Mouse (Mus musculus) midbrain, postnatal 0 days (tissue): Measurements from ENCODE around the gene Metrnl. TPM values are rescaled to one million over a fixed set of nuclear protein-coding genes. Genes with fewer than 3 reads are reported as not detected.

Experiments used
- ATAC-seq: fragments of 200-750 bp; cut with Nextera tagmentation; 2 replicates; pipeline ENCODE4 v1.8.0; 2017; ENCODE audit warnings: moderate number of reproducible peaks, mild to moderate bottlenecking, moderate TSS enrichment, moderate library complexity; ENCODE audit not compliant: low FRiP score
- DNase-seq: peaks from one replicate; pipeline ENCODE4 v3.0.0-alpha.2; 2015; ENCODE audit warnings: low spot score
- H3K27ac ChIP-seq: fragments of 300-500 bp; sonication (generic); 2 replicates; pipeline ENCODE4 v1.5.1; 2014; ENCODE audit warnings: low read depth, mild to moderate bottlenecking, low read length, mixed read lengths
- H3K27me3 ChIP-seq: fragments of 300-500 bp; sonication (generic); 2 replicates; pipeline ENCODE4 v1.6.1; 2014; ENCODE audit warnings: low read length, control low read depth, mixed read lengths; ENCODE audit not compliant: insufficient read depth
- H3K36me3 ChIP-seq: fragments of 300-500 bp; sonication (generic); 2 replicates; pipeline ENCODE4 v1.6.1; 2014; ENCODE audit warnings: low read length, control low read depth, mixed read lengths; ENCODE audit not compliant: insufficient read depth
- H3K4me1 ChIP-seq: fragments of 300-500 bp; sonication (generic); 2 replicates; pipeline ENCODE4 v1.6.1; 2014; ENCODE audit warnings: mild to moderate bottlenecking, control low read depth, antibody characterized with exemption, low read length, mixed read lengths; ENCODE audit not compliant: insufficient read depth
- H3K4me2 ChIP-seq: fragments of 300-500 bp; sonication (generic); 2 replicates; pipeline ENCODE4 v1.6.1; 2014; ENCODE audit warnings: low read depth, mild to moderate bottlenecking, low read length, mixed read lengths; ENCODE audit not compliant: poor library complexity, severe bottlenecking
- H3K4me3 ChIP-seq: fragments of 300-500 bp; sonication (generic); 2 replicates; pipeline ENCODE4 v1.5.1; 2014; ENCODE audit warnings: low read depth, mild to moderate bottlenecking, low read length, moderate library complexity
- H3K9ac ChIP-seq: fragments of 300-500 bp; sonication (generic); replicated peaks from 2 replicates; pipeline ENCODE4 v1.6.1; 2014; ENCODE audit warnings: mild to moderate bottlenecking, low read length, moderate library complexity, mixed read lengths; ENCODE audit not compliant: poor library complexity, severe bottlenecking
- H3K9me3 ChIP-seq: fragments of 300-500 bp; sonication (generic); 2 replicates; pipeline ENCODE4 v1.6.1; 2016; ENCODE audit warnings: low read length, control low read depth
- CTCF ChIP-seq: IDR thresholded peaks from 2 replicates; pipeline ENCODE4 v1.5.1; 2016; ENCODE audit warnings: antibody characterized with exemption, mild to moderate bottlenecking
- WGBS: fragments of 180-500 bp; shearing (Covaris S2); extraction: QIAGEN DNeasy Blood & Tissue Kit; methylation state at CpG from one replicate; pipeline ENCODE4 v1.1.7; 2014; 5-methylcytosine and 5-hydroxymethylcytosine counted together
- polyA plus RNA-seq: library from polyadenylated mRNA; unstranded; fragments of >200 nt; fragmentation: Nextera tagmentation; extraction: Ambion mirVana; gene quantifications from 2 replicates; pipeline ENCODE4 v1.2.1, GENCODE M21; 2015
- total RNA-seq: library from RNA; depleted of rRNA; stranded (reverse); fragments of >200 nt; gene quantifications from 2 replicates; pipeline ENCODE4 v1.2.3, GENCODE M21; 2014

The Metrnl gene
- total and polyA plus RNA-seq, 2 experiments from 2014 or later = 12.5 to 15.8 TPM

DNA sequence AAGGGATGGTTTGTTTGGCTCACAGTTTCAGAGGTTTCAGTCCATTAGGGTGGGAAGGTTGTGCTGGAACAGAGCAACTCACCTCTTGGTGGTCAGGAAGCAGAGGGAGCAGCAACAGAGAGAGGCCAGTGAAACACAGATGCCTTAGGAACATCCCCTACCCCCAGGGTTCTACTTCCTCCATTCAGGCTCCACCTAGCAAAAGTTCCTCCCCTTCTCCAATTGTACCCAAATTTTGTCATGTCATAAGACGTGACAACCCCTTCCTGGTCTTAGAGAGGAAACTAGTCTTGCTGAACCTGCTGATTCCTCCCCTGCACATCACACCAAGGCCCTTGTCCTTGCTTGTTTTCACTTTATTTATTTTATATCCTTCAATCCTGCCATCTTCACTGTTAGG lies 32.8 kb downstream of the Metrnl start:
- Histone ChIP-seq H3K27me3 (no peaks in the 10 kb centered on the region), H3K36me3 (no peaks in the 10 kb centered on the region), H3K9ac (no peak overlapping the region), H3K4me2 (no peak overlapping the region), H3K4me3 (no peak overlapping the region), H3K27ac (no peak overlapping the region), H3K9me3 (no peaks in the 10 kb centered on the region), H3K4me1 (no peaks in the 10 kb centered on the region)
- DNase-seq (no peak), ATAC-seq (no peak)
- WGBS = 75% methylated on average over 1 of the region's 1 CpGs
- TF ChIP-seq CTCF = no peak

DNA sequence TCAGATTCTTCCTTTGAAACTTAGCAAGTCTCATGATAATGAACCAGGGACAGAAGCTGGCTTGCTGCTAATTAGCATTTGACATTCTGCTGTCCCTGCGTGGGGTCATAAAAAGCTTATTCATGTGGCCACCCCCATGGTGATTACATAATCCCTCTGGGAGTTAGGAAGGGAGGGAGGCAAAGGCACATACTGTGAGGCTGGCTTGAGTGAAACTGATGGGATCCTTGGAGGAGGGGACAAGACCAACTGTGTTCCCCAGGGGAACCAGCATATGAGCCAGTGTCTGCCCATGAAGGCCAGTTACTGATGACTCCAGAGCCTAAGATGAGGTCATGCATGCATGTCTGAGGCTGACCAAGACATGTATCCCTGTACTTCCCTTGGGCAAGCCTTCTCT lies 33.5 kb downstream of the Metrnl start:
- 11% methylated on average over 1 of the region's 1 CpGs for WGBS
- H3K9me3 ChIP-seq = no peaks in the 10 kb centered on the region
- TF ChIP-seq CTCF = no peak
- no peaks in the 10 kb centered on the region for H3K36me3 ChIP-seq
- no peak overlapping the region for H3K4me2 ChIP-seq
- no peaks in the 10 kb centered on the region for H3K4me1 ChIP-seq
- DNase-seq (no peak), ATAC-seq (no peak)
- H3K27ac ChIP-seq = no peak overlapping the region
- no peak overlapping the region for H3K4me3 ChIP-seq
- no peak overlapping the region for H3K9ac ChIP-seq
- H3K27me3 ChIP-seq = no peaks in the 10 kb centered on the region

DNA sequence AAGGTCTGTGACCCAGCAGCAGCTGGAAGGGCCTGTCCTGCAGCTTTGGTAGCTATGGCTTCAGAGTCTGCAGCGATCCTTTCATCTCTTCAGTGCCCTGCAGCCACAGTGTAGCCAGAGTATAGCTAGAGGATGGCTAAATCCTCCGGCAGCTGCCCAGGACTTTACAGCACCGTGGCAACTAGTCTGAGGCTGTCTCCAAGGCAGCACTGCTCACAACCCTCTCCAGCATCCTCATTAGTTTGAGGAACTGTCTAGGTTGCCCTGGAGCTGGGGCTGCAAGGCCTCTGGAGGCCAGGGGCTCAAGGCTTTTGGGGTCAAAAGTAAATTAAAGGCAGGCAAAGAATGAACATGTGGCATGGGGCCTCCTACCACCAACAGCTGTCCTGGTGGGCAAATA lies 37.3 kb downstream of the Metrnl start:
- ATAC-seq (no peak), DNase-seq (peak; percentile 4)
- Histone ChIP-seq H3K27ac (no peak overlapping the region), H3K4me1 (no peaks in the 10 kb centered on the region), H3K27me3 (no peaks in the 10 kb centered on the region), H3K9ac (no peak overlapping the region), H3K36me3 (no peaks in the 10 kb centered on the region), H3K9me3 (no peaks in the 10 kb centered on the region), H3K4me3 (no peak overlapping the region), H3K4me2 (no peak overlapping the region)
- 32% methylated on average over 3 of the region's 3 CpGs for WGBS
- no peak for TF ChIP-seq CTCF

DNA sequence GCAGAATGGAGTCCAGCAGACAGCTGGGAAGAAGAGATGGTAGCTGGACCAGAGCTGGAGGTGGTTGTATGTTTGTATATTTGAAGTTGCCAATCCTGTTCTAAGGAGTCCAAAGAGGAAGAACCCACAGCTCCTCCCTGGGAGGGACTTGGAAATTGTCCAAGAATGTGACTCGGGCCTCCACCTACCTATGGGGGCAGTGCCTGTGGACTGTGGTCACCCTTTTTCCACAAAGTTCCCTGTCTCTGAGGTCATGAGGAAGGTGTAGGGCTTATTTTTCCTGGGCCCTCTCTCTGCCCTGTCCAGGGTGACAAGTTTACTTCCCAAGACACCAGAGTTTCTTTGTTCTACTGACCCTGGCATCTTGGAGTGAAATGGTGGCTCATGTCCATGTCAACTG lies 39.6 kb downstream of the Metrnl start:
- ATAC-seq (no peak), DNase-seq (no peak)
- WGBS = 65% methylated on average over 1 of the region's 1 CpGs
- TF ChIP-seq CTCF = no peak
- Histone ChIP-seq H3K27ac (no peak overlapping the region), H3K4me1 (no peaks in the 10 kb centered on the region), H3K36me3 (no peaks in the 10 kb centered on the region), H3K4me3 (no peak overlapping the region), H3K4me2 (no peak overlapping the region), H3K9ac (no peak overlapping the region), H3K27me3 (no peaks in the 10 kb centered on the region), H3K9me3 (no peaks in the 10 kb centered on the region)

- Histone ChIP-seq H3K27me3 (no peaks in the 10 kb centered on the region), H3K4me1 (no peaks in the 10 kb centered on the region), H3K27ac (no peak overlapping the region), H3K9ac (no peak overlapping the region), H3K36me3 (no peaks in the 10 kb centered on the region), H3K9me3 (no peaks in the 10 kb centered on the region), H3K4me3 (no peak overlapping the region), H3K4me2 (no peak overlapping the region)
- DNase-seq (peak; percentile 15), ATAC-seq (no peak)
- 68% methylated on average over 1 of the region's 1 CpGs for WGBS
- no peak for TF ChIP-seq CTCF
These were observed 40.1 kb downstream of the Metrnl start for GRCm38 (mm10) chr11:121741433-121741832.

DNA sequence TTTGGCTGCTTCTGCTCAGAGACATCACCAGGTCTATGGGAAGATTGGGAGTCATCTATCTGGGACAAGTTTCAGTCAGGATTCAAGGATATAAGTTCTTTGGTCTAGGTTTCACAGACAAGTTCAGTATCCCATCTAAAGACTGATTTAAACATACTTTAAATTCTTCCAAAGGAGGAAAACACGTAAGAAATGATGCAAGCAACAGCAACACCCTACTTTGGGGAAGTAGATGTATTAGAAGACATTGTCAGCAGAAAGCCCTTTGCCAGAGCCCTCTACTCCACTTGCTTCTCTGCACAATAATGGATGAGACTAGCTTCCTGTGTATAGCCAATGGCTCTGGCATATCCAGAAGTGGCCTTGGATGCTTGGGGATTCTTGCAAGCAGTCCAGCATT lies 41.8 kb downstream of the Metrnl start:
- Histone ChIP-seq H3K27ac (no peak overlapping the region), H3K27me3 (no peaks in the 10 kb centered on the region), H3K9me3 (no peaks in the 10 kb centered on the region), H3K9ac (no peak overlapping the region), H3K4me2 (no peak overlapping the region), H3K4me1 (no peaks in the 10 kb centered on the region), H3K4me3 (no peak overlapping the region), H3K36me3 (no peaks in the 10 kb centered on the region)
- TF ChIP-seq CTCF = no peak
- no peak for DNase-seq
- no peak for ATAC-seq
- WGBS = 68% methylated on average over 1 of the region's 1 CpGs
